Mouse (Mus musculus): ENCODE measurements at regions not wholly inside any gene's neighbourhood (a gene's known extent, or its start where the extent isn't known, plus 50 kb on each side); places are given as distances from the start of the nearest gene placed in this dataset.

DNA sequence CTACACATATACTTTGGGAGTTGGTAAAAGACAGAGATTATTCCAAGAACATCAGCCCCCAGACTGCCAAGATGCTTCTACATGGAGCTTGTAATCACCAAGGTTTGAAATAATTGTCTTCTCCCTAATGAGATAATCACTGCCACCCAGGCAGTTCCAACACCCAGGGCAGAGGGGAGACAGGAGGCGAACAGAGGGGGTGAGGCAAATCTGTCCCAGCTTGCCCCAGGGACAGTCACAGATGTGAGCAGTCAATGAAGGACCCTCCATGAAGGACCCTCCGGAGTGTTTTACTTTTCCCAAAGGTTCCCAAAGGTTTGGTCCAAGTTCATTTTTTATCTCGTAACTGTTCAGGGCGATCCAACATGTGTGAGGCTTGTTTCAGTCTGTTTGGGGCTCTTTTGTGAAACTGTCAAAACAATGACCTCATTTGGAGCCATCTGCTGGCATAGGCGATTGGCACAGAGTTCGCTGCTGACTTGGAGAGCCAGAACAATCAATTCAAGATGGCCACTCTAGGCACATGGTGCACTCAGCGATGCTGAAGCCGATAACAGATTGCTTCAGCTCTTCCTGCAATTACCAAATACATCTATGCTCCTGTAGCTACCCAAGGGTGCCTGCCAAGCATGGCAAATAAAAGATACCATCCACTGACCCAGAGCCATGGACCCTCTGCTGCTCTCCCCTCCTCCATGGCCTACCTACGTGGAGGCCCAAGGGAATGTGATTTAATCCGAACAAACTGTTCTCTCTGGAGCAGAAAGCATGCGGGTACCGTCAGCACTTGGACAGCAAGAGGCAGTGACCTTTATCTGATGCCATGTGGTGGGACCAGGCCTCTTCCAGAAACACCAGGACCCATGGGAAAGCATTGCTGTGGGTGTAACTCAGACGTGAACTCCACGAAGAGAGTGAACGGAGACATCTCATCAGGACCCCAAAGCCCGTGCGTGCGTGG lies 326.9 kb downstream of the Wdr11 start:
- TF ChIP-seq POLR2A (IDR thresholded peaks at IDR 0.05; ENCODE audit: borderline replicate concordance, insufficient read depth, low read length) (no peak), CTCF (IDR thresholded peaks at IDR 0.05; ENCODE audit: borderline replicate concordance, insufficient read depth, low read depth, low read length) (no peak)
